Mouse (Mus musculus): ENCODE results near the gene Serpina3m. TPM values are rescaled to one million over a fixed set of nuclear protein-coding genes. Genes with fewer than 3 reads are reported as not detected.

The Serpina3m gene
- polyA plus RNA-seq, 1 experiment from 2014 or later = not detected

GRCm38 (mm10) chr12:104440087-104440760 lies 101.9 kb downstream of the Serpina3m start:
- 0 out of 2 replicates have a peak overlapping the region, but pooled peaks have one; percentile 3 for H3K4me3 ChIP-seq

GRCm38 (mm10) chr12:104443716-104444115 lies 105.4 kb downstream of the Serpina3m start:
- DNase-seq (ENCODE audit: low spot score) = no peak
- no peaks in the 10 kb centered on the region for H3K36me3 ChIP-seq
- no peak overlapping the region for H3K4me3 ChIP-seq
- H3K27me3 ChIP-seq (ENCODE audit: low read depth, poor library complexity, severe bottlenecking) = peaks cover 29% of the 10 kb centered on the region
- no peaks in the 10 kb centered on the region for H3K9me3 ChIP-seq (replicated peaks)
- peaks cover 5% of the 10 kb centered on the region for H3K4me1 ChIP-seq
- no peak overlapping the region; the same call in 1 of the 2 replicates for H3K27ac ChIP-seq (replicated peaks)
- WGBS = 89% methylated on average over 11 of the region's 11 CpGs

More at GRCm38 (mm10) chr12:104440087-104440760, 101.9 kb downstream of the Serpina3m start:
- Histone ChIP-seq H3K27me3 (ENCODE audit: low read depth, poor library complexity, severe bottlenecking) (peaks cover 36% of the 10 kb centered on the region), H3K9me3 (replicated peaks) (no peaks in the 10 kb centered on the region), H3K4me1 (peaks cover 5% of the 10 kb centered on the region), H3K27ac (replicated peaks) (peak overlapping the region; percentile 67; the same call in 1 of the 2 replicates), H3K36me3 (no peaks in the 10 kb centered on the region)
- 11% methylated on average over 22 of the region's 22 CpGs for WGBS
- peak; percentile 90 for DNase-seq (ENCODE audit: low spot score)

Other genes with a start within 250 kb of the Serpina3m start
- gene Serpina5, start 237.4 kb upstream of the Serpina3m start, polyA plus RNA-seq (2016; fragmentation: Nextera tagmentation; extraction: Ambion mirVana) = not detected in 2 replicates
- not detected in 2 replicates for gene Serpina3a, start 225.8 kb upstream of the Serpina3m start, polyA plus RNA-seq (2016; fragmentation: Nextera tagmentation; extraction: Ambion mirVana)
- not detected in 2 replicates for gene Serpina3b, start 210.5 kb upstream of the Serpina3m start, polyA plus RNA-seq (2016; fragmentation: Nextera tagmentation; extraction: Ambion mirVana)
- gene Serpina3c, start 184.6 kb upstream of the Serpina3m start, polyA plus RNA-seq (2016; fragmentation: Nextera tagmentation; extraction: Ambion mirVana) = not detected in 2 replicates
- gene Serpina3f, start 123.9 kb upstream of the Serpina3m start, polyA plus RNA-seq (2016; fragmentation: Nextera tagmentation; extraction: Ambion mirVana) = 0.27 and 0.30 TPM in 2 replicates
- 0.25 TPM in 1 of 2 replicates, not detected in the other for gene Serpina3g, start 102.2 kb upstream of the Serpina3m start, polyA plus RNA-seq (2016; fragmentation: Nextera tagmentation; extraction: Ambion mirVana)
- gene Serpina3i, start 75.4 kb upstream of the Serpina3m start, polyA plus RNA-seq (2016; fragmentation: Nextera tagmentation; extraction: Ambion mirVana) = not detected in 2 replicates
- not detected in 2 replicates for gene Serpina3j, start 23.9 kb upstream of the Serpina3m start, polyA plus RNA-seq (2016; fragmentation: Nextera tagmentation; extraction: Ambion mirVana)
- gene Serpina3k, start within 50 bp of the Serpina3m start, polyA plus RNA-seq (2016; fragmentation: Nextera tagmentation; extraction: Ambion mirVana) = not detected in 2 replicates
- gene Serpina3n, start 68.2 kb downstream of the Serpina3m start, polyA plus RNA-seq (2016; fragmentation: Nextera tagmentation; extraction: Ambion mirVana) = not detected in 2 replicates
- 0.24 and 0.27 TPM in 2 replicates for gene Gsc, start 134.8 kb downstream of the Serpina3m start, polyA plus RNA-seq (2016; fragmentation: Nextera tagmentation; extraction: Ambion mirVana)

Data from midbrain, embryonic 10.5 days (tissue).